Mouse (Mus musculus) left cerebral cortex, adult 8-10 months (tissue): ENCODE measurements at regions not wholly inside any gene's neighbourhood (a gene's known extent, or its start where the extent isn't known, plus 50 kb on each side); places are given as distances from the start of the nearest gene placed in this dataset.
A peak's percentile ranks its signal among the peaks of the same experiment; 100 is the strongest.

Experiments
- DNase-seq, 2 experiments: peaks; one replicate each; pipeline ENCODE4 v3.0.0; 2022; ENCODE audit warnings: low spot score in 2 of 2

- no peak for DNase-seq
These were observed 80.0 kb upstream of the Nphp3 start for GRCm38 (mm10) chr9:103922356-103922755.

DNA sequence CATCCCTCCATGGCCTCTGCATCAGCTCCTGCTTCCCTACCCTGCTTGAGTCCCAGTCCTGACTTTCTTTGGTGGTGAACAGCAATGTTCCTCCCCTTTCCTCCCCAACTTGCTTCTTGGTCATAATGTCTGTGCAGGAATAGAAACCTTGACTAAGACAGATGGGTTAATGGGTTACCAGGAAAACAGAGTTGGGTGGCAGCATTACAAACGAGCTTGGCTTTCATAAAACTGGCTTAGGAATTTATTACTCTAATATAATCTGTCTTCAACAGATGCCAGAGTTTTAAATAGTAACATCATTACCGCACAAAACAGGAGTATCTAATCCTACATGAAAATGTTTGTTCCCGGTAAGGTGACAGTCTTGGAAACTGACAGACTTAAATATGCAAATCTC lies 77.7 kb upstream of the Nphp3 start:
- DNase-seq: no peak

- DNase-seq: no peak
These were observed 76.9 kb upstream of the Nphp3 start for GRCm38 (mm10) chr9:103925486-103925885.

GRCm38 (mm10) chr9:103928744-103929527 lies 73.4 kb upstream of the Nphp3 start:
- DNase-seq: no peak

GRCm38 (mm10) chr9:103938070-103938469 lies 64.3 kb upstream of the Nphp3 start:
- peak in 1 of 2 experiments; percentile 62 for DNase-seq

GRCm38 (mm10) chr9:103940010-103940409 lies 62.3 kb upstream of the Nphp3 start:
- no peak for DNase-seq

GRCm38 (mm10) chr9:103940506-103940905 lies 61.8 kb upstream of the Nphp3 start:
- DNase-seq: no peak

GRCm38 (mm10) chr9:103941176-103941900 lies 61.0 kb upstream of the Nphp3 start:
- no peak for DNase-seq

DNA sequence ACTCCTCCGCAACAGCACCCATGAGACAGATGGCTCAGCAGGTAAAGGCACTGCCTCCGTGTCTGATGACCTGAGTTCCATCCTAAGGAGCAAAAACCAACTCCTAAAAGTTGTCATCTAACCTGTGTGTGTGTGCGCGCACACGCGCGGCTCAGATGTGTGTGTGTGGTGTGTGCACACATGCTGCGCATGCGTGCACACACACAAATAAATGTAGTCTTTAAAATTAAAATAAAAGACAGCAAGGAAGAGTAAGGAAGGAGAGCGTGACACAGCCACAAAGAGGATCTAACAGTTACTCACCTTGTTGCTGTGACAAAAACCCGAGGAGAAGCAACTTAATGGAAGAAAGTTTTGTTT lies 60.5 kb upstream of the Nphp3 start:
- DNase-seq: no peak

- DNase-seq: peak; percentile 14 to 71
These were observed 56.9 kb upstream of the Nphp3 start for GRCm38 (mm10) chr9:103945406-103945805.

DNA sequence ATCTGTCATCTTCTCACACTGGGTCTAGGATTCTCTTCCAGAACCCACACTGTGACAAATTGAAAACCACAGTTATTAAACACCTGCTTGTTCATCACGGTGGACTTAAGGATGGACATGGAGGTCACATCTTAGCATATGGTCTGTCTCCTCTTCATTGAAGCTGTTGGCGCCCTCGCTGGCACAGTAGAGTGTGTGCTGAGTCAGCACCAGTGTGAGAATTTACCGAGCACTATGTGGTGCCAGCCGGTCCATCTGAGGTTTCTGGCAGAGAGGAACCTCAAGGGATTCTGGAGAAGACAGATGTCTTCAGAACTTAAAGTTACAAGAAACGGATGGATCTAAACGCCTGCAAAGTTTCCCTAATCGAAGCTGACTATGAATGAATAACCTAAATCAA lies 50.5 kb upstream of the Nphp3 start:
- no peak for DNase-seq
